Mouse (Mus musculus): Measurements from ENCODE around the gene Serpina6. TPM values are rescaled to one million over a fixed set of nuclear protein-coding genes. Genes with fewer than 3 reads are reported as not detected.
A peak's percentile ranks its signal among the peaks of the same experiment; 100 is the strongest.

Gene Serpina6
- polyA plus RNA-seq, 1 experiment from 2014 or later, result 300 TPM

DNA sequence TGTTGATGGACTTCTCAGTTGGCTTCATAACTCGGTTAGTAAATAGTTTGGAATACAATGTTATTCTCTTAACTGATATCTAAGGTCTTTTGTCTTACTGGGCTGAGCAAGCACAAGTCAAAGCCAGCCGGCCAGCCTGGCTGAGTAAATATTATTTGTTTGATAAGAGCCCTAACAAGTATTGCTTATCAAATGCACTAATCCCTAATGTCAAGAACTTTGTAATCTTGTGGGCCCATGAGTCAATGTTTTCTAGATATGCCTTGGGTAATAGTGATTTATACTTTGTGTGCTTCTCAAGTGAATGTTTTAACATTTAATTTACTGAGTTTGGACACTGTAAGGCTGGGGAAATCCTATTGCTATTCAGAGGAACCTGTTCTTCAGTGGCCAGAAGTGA is 58.6 kb downstream of the Serpina6 start:
- Histone ChIP-seq H3K27me3 (replicated peaks) (no peaks in the 10 kb centered on the region), H3K9ac (no peak overlapping the region), H3K9me3 (no peaks in the 10 kb centered on the region), H3K27ac (no peak overlapping the region), H3K4me2 (no peak overlapping the region), H3K4me3 (replicated peaks) (no peak overlapping the region), H3K36me3 (no peaks in the 10 kb centered on the region), H3K4me1 (no peaks in the 10 kb centered on the region)
- WGBS, result 31% methylated on average over 2 of the region's 2 CpGs
- peak; percentile 70; the same call in 1 of the 2 replicates for ATAC-seq (ENCODE audit: insufficient read depth, low FRiP score, low read depth)

Other genes with a start within 250 kb of the Serpina6 start
- gene 9330161L09Rik, start 249.4 kb downstream of the Serpina6 start, polyA plus RNA-seq (2015; fragmentation: Nextera tagmentation; extraction: Ambion mirVana), result 0.18 and 0.49 TPM in 2 replicates
- gene Ddx24, start 231.4 kb downstream of the Serpina6 start, polyA plus RNA-seq (2015; fragmentation: Nextera tagmentation; extraction: Ambion mirVana), result 91.9 and 105 TPM in 2 replicates
- gene Ifi27, start 223.0 kb downstream of the Serpina6 start, polyA plus RNA-seq (2015; fragmentation: Nextera tagmentation; extraction: Ambion mirVana), result 46.7 and 53.3 TPM in 2 replicates
- 24.8 and 25.2 TPM in 2 replicates for gene Ifi27l2a, start 213.5 kb downstream of the Serpina6 start, polyA plus RNA-seq (2015; fragmentation: Nextera tagmentation; extraction: Ambion mirVana)
- gene Ifi27l2b, start 200.0 kb downstream of the Serpina6 start, polyA plus RNA-seq (2015; fragmentation: Nextera tagmentation; extraction: Ambion mirVana), result 7.0 and 7.8 TPM in 2 replicates
- gene Ppp4r4, start 124.9 kb downstream of the Serpina6 start, polyA plus RNA-seq (2015; fragmentation: Nextera tagmentation; extraction: Ambion mirVana), result 1.5 and 1.8 TPM in 2 replicates
- 2.8 and 4.6 TPM in 2 replicates for gene Serpina10, start 25.8 kb downstream of the Serpina6 start, polyA plus RNA-seq (2015; fragmentation: Nextera tagmentation; extraction: Ambion mirVana)
- gene Serpina16, start 18.9 kb upstream of the Serpina6 start, polyA plus RNA-seq (2015; fragmentation: Nextera tagmentation; extraction: Ambion mirVana), result 0.71 and 1.3 TPM in 2 replicates
- gene Serpina1f, start 38.3 kb upstream of the Serpina6 start, polyA plus RNA-seq (2015; fragmentation: Nextera tagmentation; extraction: Ambion mirVana), result not detected in 2 replicates
- 8.4 and 20.8 TPM in 2 replicates for gene Serpina1d, start 116.4 kb upstream of the Serpina6 start, polyA plus RNA-seq (2015; fragmentation: Nextera tagmentation; extraction: Ambion mirVana)
- gene Serpina1b, start 173.2 kb upstream of the Serpina6 start, polyA plus RNA-seq (2015; fragmentation: Nextera tagmentation; extraction: Ambion mirVana), result 32.1 and 70.2 TPM in 2 replicates
- gene Serpina1a, start 206.3 kb upstream of the Serpina6 start, polyA plus RNA-seq (2015; fragmentation: Nextera tagmentation; extraction: Ambion mirVana), result 19.0 and 49.1 TPM in 2 replicates
- gene Serpina1c, start 247.7 kb upstream of the Serpina6 start, polyA plus RNA-seq (2015; fragmentation: Nextera tagmentation; extraction: Ambion mirVana), result 24.9 and 26.7 TPM in 2 replicates